Mouse (Mus musculus): Measurements from ENCODE around the gene Macf1.

Macf1 gene

GRCm38 (mm10) chr4:123684260-123684659 is at the start of gene Macf1:
Macf1 (minus strand) TSS chr4:123684360.
- DNase-seq = no peak

- no peak for DNase-seq
Observed at GRCm38 (mm10) chr4:123733532-123733931, 49.4 kb upstream of the Macf1 start.

- no peak for DNase-seq
Observed at GRCm38 (mm10) chr4:123732921-123733320, 48.8 kb upstream of the Macf1 start.

GRCm38 (mm10) chr4:123732163-123732910 is 48.2 kb upstream of the Macf1 start:
- DNase-seq = no peak

- no peak for DNase-seq
Observed at GRCm38 (mm10) chr4:123721761-123722160, 37.6 kb upstream of the Macf1 start.

- no peak for DNase-seq
Observed at GRCm38 (mm10) chr4:123718434-123718780, 34.2 kb upstream of the Macf1 start.

- peak; percentile 98 for DNase-seq
Observed at GRCm38 (mm10) chr4:123717574-123718433, 33.6 kb upstream of the Macf1 start, which contains the start of gene Ndufs5. Ndufs5 (minus strand) TSS chr4:123718202.

- no peak for DNase-seq
Observed at GRCm38 (mm10) chr4:123712431-123712830, 28.3 kb upstream of the Macf1 start.

- DNase-seq = no peak
Observed at GRCm38 (mm10) chr4:123707340-123707739, 23.2 kb upstream of the Macf1 start.

GRCm38 (mm10) chr4:123705340-123705739 is 21.2 kb upstream of the Macf1 start:
- DNase-seq = no peak

- no peak for DNase-seq
Observed at GRCm38 (mm10) chr4:123693384-123693783, 9.2 kb upstream of the Macf1 start.

- no peak for DNase-seq
Observed at GRCm38 (mm10) chr4:123692071-123692470, 7.9 kb upstream of the Macf1 start.

GRCm38 (mm10) chr4:123690311-123690710 is 6.2 kb upstream of the Macf1 start:
- no peak for DNase-seq

GRCm38 (mm10) chr4:123687025-123687781 is 3.0 kb upstream of the Macf1 start:
- DNase-seq = peak; percentile 83

- DNase-seq = peak; percentile 68
Observed at GRCm38 (mm10) chr4:123686368-123687024, 2.3 kb upstream of the Macf1 start.

- DNase-seq = peak; percentile 57
Observed at GRCm38 (mm10) chr4:123685506-123686242, 1.5 kb upstream of the Macf1 start.

- DNase-seq = no peak
Observed at GRCm38 (mm10) chr4:123685046-123685445, 886 bp upstream of the Macf1 start.

GRCm38 (mm10) chr4:123682291-123682690 is 1.9 kb downstream of the Macf1 start:
- DNase-seq = peak; percentile 43

GRCm38 (mm10) chr4:123680962-123681361 is 3.2 kb downstream of the Macf1 start:
- no peak for DNase-seq

- peak; percentile 95 for DNase-seq
Observed at GRCm38 (mm10) chr4:123677060-123677804, 6.9 kb downstream of the Macf1 start.

- peak; percentile 39 for DNase-seq
Observed at GRCm38 (mm10) chr4:123670598-123670997, 13.6 kb downstream of the Macf1 start.
